Mouse (Mus musculus): ENCODE measurements around the gene Spata32.

DNA sequence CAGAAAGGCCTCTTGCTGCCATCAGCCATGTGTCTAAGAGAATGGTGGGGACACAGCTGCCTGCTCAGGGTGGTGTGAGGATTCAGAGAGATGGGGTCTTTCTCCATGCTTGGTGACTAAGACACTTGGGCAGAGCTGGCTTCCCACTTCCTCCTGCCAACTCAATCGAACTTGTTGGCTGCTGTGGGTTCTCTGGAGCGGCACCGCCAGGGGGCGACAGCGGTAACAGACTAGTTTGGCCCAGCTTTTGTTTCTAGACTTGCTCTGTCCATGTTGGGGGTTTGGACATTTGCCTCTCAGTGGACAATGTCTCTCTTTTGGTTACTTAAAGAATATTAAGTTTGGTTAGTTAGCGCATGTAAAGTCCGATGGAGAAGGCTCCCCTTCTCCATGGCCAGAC is 14.7 kb upstream of the Spata32 start:
- peak; percentile 73 for TF ChIP-seq CTCF (IDR thresholded peaks at IDR 0.05; ENCODE audit: low read depth, low read length)
- TF ChIP-seq POLR2A (IDR thresholded peaks at IDR 0.05; ENCODE audit: insufficient read depth, low read length): no peak
